Mouse (Mus musculus): Measurements from ENCODE around the gene Ltbp3. TPM values are rescaled to one million over a fixed set of nuclear protein-coding genes. Genes with fewer than 3 reads are reported as not detected.

The Ltbp3 gene
- total and polyA plus RNA-seq, 2 experiments from 2014 or later = 15.4 to 73.4 TPM

- Histone ChIP-seq H3K27ac (ENCODE audit: low read depth) (peak overlapping the region; percentile 100), H3K9me3 (replicated peaks; ENCODE audit: control insufficient read depth, low read length) (no peaks in the 10 kb centered on the region), H3K4me3 (ENCODE audit: low read depth, low read length) (peak overlapping the region; percentile 90), H3K4me1 (ENCODE audit: control insufficient read depth, insufficient read depth) (peaks cover 14% of the 10 kb centered on the region), H3K27me3 (ENCODE audit: control insufficient read depth, insufficient read depth, low read length) (no peaks in the 10 kb centered on the region), H3K36me3 (replicated peaks; ENCODE audit: control insufficient read depth, insufficient read depth, low read length) (peaks cover 58% of the 10 kb centered on the region), H3K9ac (replicated peaks; ENCODE audit: low read depth, low read length) (peak overlapping the region; percentile 100), H3K4me2 (ENCODE audit: low read depth, low read length) (peak overlapping the region; percentile 71)
- 1% methylated on average over 10 of the region's 10 CpGs for WGBS
- ATAC-seq (ENCODE audit: insufficient read depth, low read depth) = no peak
- DNase-seq (ENCODE audit: low spot score) = no peak
- TF ChIP-seq CTCF (IDR thresholded peaks at IDR 0.05; ENCODE audit: low read depth) = no peak
- no peak; the same call in 1 of the 2 replicates for TF ChIP-seq EP300 (IDR thresholded peaks at IDR 0.05; ENCODE audit: low read depth)
Observed at GRCm38 (mm10) chr19:5799566-5800349, 59.1 kb downstream of the Ltbp3 start.

GRCm38 (mm10) chr19:5800350-5800631 lies 59.6 kb downstream of the Ltbp3 start:
- H3K27me3 ChIP-seq (ENCODE audit: control insufficient read depth, insufficient read depth, low read length) = no peaks in the 10 kb centered on the region

GRCm38 (mm10) chr19:5800632-5801431 lies 60.1 kb downstream of the Ltbp3 start:
- peak overlapping the region; percentile 71 for H3K4me2 ChIP-seq (ENCODE audit: low read depth, low read length)
- peaks cover 48% of the 10 kb centered on the region for H3K36me3 ChIP-seq (replicated peaks; ENCODE audit: control insufficient read depth, insufficient read depth, low read length)
- peak overlapping the region; percentile 100 for H3K9ac ChIP-seq (replicated peaks; ENCODE audit: low read depth, low read length)
- DNase-seq (ENCODE audit: low spot score) (peak; percentile 51), ATAC-seq (ENCODE audit: insufficient read depth, low read depth) (no peak)
- TF ChIP-seq EP300 (IDR thresholded peaks at IDR 0.05; ENCODE audit: low read depth) (no peak), CTCF (IDR thresholded peaks at IDR 0.05; ENCODE audit: low read depth) (no peak)
- under 1% methylated on average over 19 of the region's 19 CpGs for WGBS
- H3K9me3 ChIP-seq (replicated peaks; ENCODE audit: control insufficient read depth, low read length) = no peaks in the 10 kb centered on the region
- H3K4me1 ChIP-seq (ENCODE audit: control insufficient read depth, insufficient read depth) = peaks cover 24% of the 10 kb centered on the region
- H3K27ac ChIP-seq (ENCODE audit: low read depth) = peak overlapping the region; percentile 100
- H3K4me3 ChIP-seq (ENCODE audit: low read depth, low read length) = peak overlapping the region; percentile 90
- H3K27me3 ChIP-seq (ENCODE audit: control insufficient read depth, insufficient read depth, low read length) = no peaks in the 10 kb centered on the region

More at GRCm38 (mm10) chr19:5800350-5800631, 59.6 kb downstream of the Ltbp3 start:
- Histone ChIP-seq H3K4me2 (ENCODE audit: low read depth, low read length) (peak overlapping the region; percentile 71), H3K4me1 (ENCODE audit: control insufficient read depth, insufficient read depth) (peaks cover 19% of the 10 kb centered on the region), H3K4me3 (ENCODE audit: low read depth, low read length) (peak overlapping the region; percentile 90), H3K36me3 (replicated peaks; ENCODE audit: control insufficient read depth, insufficient read depth, low read length) (peaks cover 53% of the 10 kb centered on the region), H3K9me3 (replicated peaks; ENCODE audit: control insufficient read depth, low read length) (no peaks in the 10 kb centered on the region), H3K27ac (ENCODE audit: low read depth) (peak overlapping the region; percentile 100), H3K9ac (replicated peaks; ENCODE audit: low read depth, low read length) (peak overlapping the region; percentile 100)
- DNase-seq (ENCODE audit: low spot score) = peak; percentile 46
- WGBS = 2% methylated on average over 2 of the region's 2 CpGs
- ATAC-seq (ENCODE audit: insufficient read depth, low read depth) = no peak
- no peak for TF ChIP-seq CTCF (IDR thresholded peaks at IDR 0.05; ENCODE audit: low read depth)
- TF ChIP-seq EP300 (IDR thresholded peaks at IDR 0.05; ENCODE audit: low read depth) = no peak

GRCm38 (mm10) chr19:5801432-5801964 lies 60.8 kb downstream of the Ltbp3 start:
- WGBS = 0% methylated on average over 3 of the region's 3 CpGs
- H3K27me3 ChIP-seq (ENCODE audit: control insufficient read depth, insufficient read depth, low read length) = no peaks in the 10 kb centered on the region
- peak overlapping the region; percentile 71 for H3K4me2 ChIP-seq (ENCODE audit: low read depth, low read length)
- peaks cover 41% of the 10 kb centered on the region for H3K36me3 ChIP-seq (replicated peaks; ENCODE audit: control insufficient read depth, insufficient read depth, low read length)
- DNase-seq (ENCODE audit: low spot score) (no peak), ATAC-seq (ENCODE audit: insufficient read depth, low read depth) (no peak)
- H3K9me3 ChIP-seq (replicated peaks; ENCODE audit: control insufficient read depth, low read length) = no peaks in the 10 kb centered on the region
- H3K4me3 ChIP-seq (ENCODE audit: low read depth, low read length) = peak overlapping the region; percentile 90
- peaks cover 31% of the 10 kb centered on the region for H3K4me1 ChIP-seq (ENCODE audit: control insufficient read depth, insufficient read depth)
- H3K27ac ChIP-seq (ENCODE audit: low read depth) = peak overlapping the region; percentile 100
- peak overlapping the region; percentile 100 for H3K9ac ChIP-seq (replicated peaks; ENCODE audit: low read depth, low read length)
- TF ChIP-seq CTCF (IDR thresholded peaks at IDR 0.05; ENCODE audit: low read depth) = no peak
- TF ChIP-seq EP300 (IDR thresholded peaks at IDR 0.05; ENCODE audit: low read depth) = peak; percentile 5; the same call in 1 of the 2 replicates

- peaks cover 34% of the 10 kb centered on the region for H3K36me3 ChIP-seq (replicated peaks; ENCODE audit: control insufficient read depth, insufficient read depth, low read length)
- peaks cover 38% of the 10 kb centered on the region for H3K4me1 ChIP-seq (ENCODE audit: control insufficient read depth, insufficient read depth)
- ATAC-seq (ENCODE audit: insufficient read depth, low read depth) (peak; percentile 30), DNase-seq (ENCODE audit: low spot score) (peak; percentile 95)
- WGBS = under 1% methylated on average over 25 of the region's 25 CpGs
- peak overlapping the region; percentile 100 for H3K9ac ChIP-seq (replicated peaks; ENCODE audit: low read depth, low read length)
- no peaks in the 10 kb centered on the region for H3K9me3 ChIP-seq (replicated peaks; ENCODE audit: control insufficient read depth, low read length)
- peak overlapping the region; percentile 90 for H3K4me3 ChIP-seq (ENCODE audit: low read depth, low read length)
- H3K4me2 ChIP-seq (ENCODE audit: low read depth, low read length) = peak overlapping the region; percentile 84
- H3K27me3 ChIP-seq (ENCODE audit: control insufficient read depth, insufficient read depth, low read length) = no peaks in the 10 kb centered on the region
- TF ChIP-seq CTCF (IDR thresholded peaks at IDR 0.05; ENCODE audit: low read depth) (no peak), EP300 (IDR thresholded peaks at IDR 0.05; ENCODE audit: low read depth) (peak; percentile 97)
- H3K27ac ChIP-seq (ENCODE audit: low read depth) = peak overlapping the region; percentile 100
Observed at GRCm38 (mm10) chr19:5802011-5802786, 61.5 kb downstream of the Ltbp3 start.

Measured in heart, postnatal 0 days (tissue).